Mouse (Mus musculus) heart, adult 2 months (tissue): Measurements from ENCODE around the gene Cfap299.

Source experiments
- CTCF ChIP-seq: fragments of 200-600 bp; IDR thresholded peaks from 2 replicates; pipeline ENCODE4 v1.8.1; 2022; ENCODE audit warnings: antibody characterized with exemption, mild to moderate bottlenecking, moderate library complexity
- POLR2A ChIP-seq: fragments of 200-500 bp; IDR thresholded peaks from 2 replicates; pipeline ENCODE4 v1.6.1; 2011; ENCODE audit warnings: mild to moderate bottlenecking, low read depth, low read length, control low read depth; ENCODE audit not compliant: insufficient read depth

DNA sequence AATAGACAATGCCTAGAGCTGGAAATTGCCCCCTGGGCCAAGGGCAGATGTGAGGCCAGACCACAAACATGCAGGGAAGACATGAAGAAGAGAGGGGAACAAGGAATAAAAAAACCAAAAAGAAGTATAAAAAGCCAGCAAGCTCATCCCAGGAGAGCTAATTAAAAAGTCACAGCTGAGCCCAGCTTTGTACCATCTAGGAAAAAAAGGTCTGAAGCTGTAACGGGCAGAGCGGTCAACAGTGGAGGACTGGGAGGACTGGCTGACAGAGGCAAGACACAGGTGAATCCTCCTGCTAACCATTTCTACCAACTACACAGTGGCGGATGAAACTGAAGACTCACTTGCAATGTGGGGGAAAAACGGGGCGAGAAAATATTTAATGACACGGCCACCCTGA, 505.2 kb downstream of the Cfap299 start:
- TF ChIP-seq POLR2A: no peak
- no peak for TF ChIP-seq CTCF
